In the genomic region with DNA sequence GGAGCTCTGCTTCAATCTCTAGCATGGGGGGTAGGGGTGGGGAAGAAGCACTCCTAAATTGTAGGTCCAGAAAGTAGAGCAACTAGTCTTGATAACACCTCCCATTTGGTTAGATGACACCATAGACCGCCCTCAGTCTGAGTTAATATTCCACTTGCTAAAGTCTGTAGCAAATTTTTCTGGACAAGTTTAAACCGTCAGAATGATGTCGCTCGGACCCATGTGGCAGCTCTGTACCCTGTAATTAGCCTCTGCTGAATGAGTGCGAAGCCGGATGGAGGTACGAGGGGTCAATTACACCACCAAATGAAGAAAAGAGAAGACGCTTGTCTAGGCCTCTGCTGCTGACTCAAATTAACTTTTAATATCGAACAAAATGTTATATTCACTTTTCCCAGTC, we compare ENCODE assay signal across 25 mouse cellular contexts.
DNase-seq lines count a peak whose midpoint lies in the region; ATAC-seq and TF ChIP-seq lines count a peak whose summit lies in the region.
"Had no signal": no experiment of that assay in that cellular context is flagged by ENCODE, and none has a peak within 500 bp of the region (broad histone marks: within the 10 kb centered on the region; RNA-seq: fewer than 3 reads in every experiment).

No protein-coding gene starts in this region.

- WGBS in heart, embryonic 16.5 days: 87% methylated on average over 9 of the region's 9 CpGs

- peak overlapping the region; percentile 83 for H3K27ac ChIP-seq in heart, embryonic 16.5 days (ENCODE audit: low read length)
- peak overlapping the region; percentile 94 for H3K27ac ChIP-seq in ES-Bruce4 (ENCODE audit: insufficient read depth, low read length)
- H3K27ac ChIP-seq: liver, embryonic 13.5 days had no signal

- no peak overlapping the region for H3K9ac ChIP-seq in heart, embryonic 16.5 days (ENCODE audit: low read length)
- H3K9ac ChIP-seq in ES-Bruce4 (ENCODE audit: low read depth, poor library complexity, severe bottlenecking): 0 out of 2 replicates have a peak overlapping the region, but pooled peaks have one; percentile 2
- H3K9ac ChIP-seq: embryonic facial prominence, embryonic 12.5 days; heart, embryonic 13.5 days; limb, embryonic 15.5 days; liver, embryonic 13.5 days; midbrain, embryonic 12.5 days; neural tube, embryonic 13.5 days had no signal

- no peak for DNase-seq in heart, postnatal 4 days
- DNase-seq in kidney, adult 9 months: peak; percentile 58
- DNase-seq in kidney, postnatal 4 days: no peak
- DNase-seq: B cell, adult 2 months; cerebellum, adult 11-12 months; cerebellum, adult 9-11 months; embryo, embryonic 11 days; gastrocnemius, postnatal 36 days; liver, embryonic 13.5 days; lung, postnatal 4 days; thymus, postnatal 4 days had no signal

- no peak for ATAC-seq in heart, embryonic 16.5 days (replicated peaks; ENCODE audit: extremely low read depth, insufficient read depth, low FRiP score)
- ATAC-seq in granulocyte monocyte progenitor cell, adult 5-6 weeks (replicated peaks; ENCODE audit: poor library complexity, severe bottlenecking): no peak
- ATAC-seq: intestine, embryonic 16.5 days; lung, postnatal 0 days had no signal

- H3K4me2 ChIP-seq in heart, embryonic 16.5 days (ENCODE audit: low read depth, low read length): no peak overlapping the region
- H3K4me2 ChIP-seq: embryonic facial prominence, embryonic 12.5 days; heart, embryonic 13.5 days; liver, embryonic 13.5 days; midbrain, embryonic 12.5 days; neural tube, embryonic 13.5 days had no signal

- no peaks in the 10 kb centered on the region for H3K36me3 ChIP-seq in heart, embryonic 16.5 days (ENCODE audit: control insufficient read depth, insufficient read depth)
- H3K36me3 ChIP-seq in E14TG2a.4 (ENCODE audit: insufficient read depth, low read length): peaks cover 22% of the 10 kb centered on the region
- H3K36me3 ChIP-seq in ES-Bruce4 (ENCODE audit: control insufficient read depth, insufficient read depth, low read length, poor library complexity, severe bottlenecking): no peaks in the 10 kb centered on the region
- H3K36me3 ChIP-seq: embryonic facial prominence, embryonic 12.5 days; heart, embryonic 13.5 days; limb, embryonic 15.5 days; liver, embryonic 13.5 days; neural tube, embryonic 13.5 days had no signal

- no peaks in the 10 kb centered on the region for H3K27me3 ChIP-seq in heart, embryonic 16.5 days (ENCODE audit: control insufficient read depth, insufficient read depth, low read length)
- no peaks in the 10 kb centered on the region for H3K27me3 ChIP-seq in E14TG2a.4 (ENCODE audit: insufficient read depth, low read length)
- H3K27me3 ChIP-seq in ES-Bruce4 (ENCODE audit: control insufficient read depth, insufficient read depth, low read length, poor library complexity, severe bottlenecking): no peaks in the 10 kb centered on the region
- H3K27me3 ChIP-seq: embryonic facial prominence, embryonic 12.5 days; heart, embryonic 13.5 days; limb, embryonic 15.5 days; liver, embryonic 13.5 days; megakaryocyte, embryonic 14.5 days; midbrain, embryonic 12.5 days; neural tube, embryonic 13.5 days had no signal

- no peak for TF ChIP-seq EP300 in ES-Bruce4 (IDR thresholded peaks at IDR 0.05; ENCODE audit: insufficient read depth, low read depth, low read length)

- H3K4me1 ChIP-seq in heart, embryonic 16.5 days (ENCODE audit: control insufficient read depth, insufficient read depth, low read length): peaks cover 74% of the 10 kb centered on the region
- H3K4me1 ChIP-seq in E14TG2a.4 (replicated peaks; ENCODE audit: low read depth, low read length) (peaks cover 97% of the 10 kb centered on the region), ES-Bruce4 (ENCODE audit: control insufficient read depth, insufficient read depth, low read length) (peaks cover 25% of the 10 kb centered on the region)

- no peaks in the 10 kb centered on the region for H3K9me3 ChIP-seq in heart, embryonic 16.5 days (replicated peaks; ENCODE audit: control insufficient read depth, low read length)
- H3K9me3 ChIP-seq in E14TG2a.4 (ENCODE audit: low read length) (no peaks in the 10 kb centered on the region), ES-Bruce4 (replicated peaks; ENCODE audit: control insufficient read depth, insufficient read depth, low read length, poor library complexity, severe bottlenecking) (no peaks in the 10 kb centered on the region)
- H3K9me3 ChIP-seq: embryonic facial prominence, embryonic 12.5 days; heart, embryonic 13.5 days; limb, embryonic 10.5 days; limb, embryonic 15.5 days; liver, embryonic 13.5 days; megakaryocyte, embryonic 14.5 days; midbrain, embryonic 12.5 days; neural tube, embryonic 13.5 days had no signal

- TF ChIP-seq CTCF in E14TG2a.4 (conservative IDR thresholded peaks at IDR 0.05; ENCODE audit: low read length) (no peak), ES-Bruce4 (IDR thresholded peaks at IDR 0.05; ENCODE audit: low read depth, low read length) (no peak)

- TF ChIP-seq POLR2A in ES-Bruce4 (IDR thresholded peaks at IDR 0.05; ENCODE audit: insufficient read depth, low read length): no peak

- no peak overlapping the region for H3K4me3 ChIP-seq in heart, embryonic 16.5 days (ENCODE audit: low read length)
- H3K4me3 ChIP-seq in E14TG2a.4 (replicated peaks; ENCODE audit: low read length) (peak overlapping the region; percentile 21; the same call in 1 of the 2 replicates), ES-Bruce4 (ENCODE audit: low read depth, low read length) (no peak overlapping the region)
- H3K4me3 ChIP-seq: embryonic facial prominence, embryonic 12.5 days; heart, adult 2 months; heart, embryonic 13.5 days; limb, embryonic 10.5 days; limb, embryonic 15.5 days; liver, embryonic 13.5 days; megakaryocyte, embryonic 14.5 days; midbrain, embryonic 12.5 days; neural tube, embryonic 13.5 days had no signal
